Mouse (Mus musculus) adrenal gland, postnatal 14 days (tissue): ENCODE measurements around the gene Nt5c3b. TPM values are rescaled to one million over a fixed set of nuclear protein-coding genes. Genes with fewer than 3 reads are reported as not detected.
A peak's percentile ranks its signal among the peaks of the same experiment; 100 is the strongest.

ENCODE experiments used
- DNase-seq: peaks from one replicate; pipeline ENCODE4 v3.0.0; 2021; ENCODE audit warnings: mixed read lengths
- microRNA-seq, 2 experiments: library from miRNA; unstranded; fragments of <30 nt; microRNA quantifications; one replicate each; pipeline ENCODE4 v1.2.0; 2021
- total RNA-seq: library from RNA; stranded (reverse); gene quantifications from 2 replicates; pipeline ENCODE4 v1.2.3, GENCODE M21; 2021

Nt5c3b gene
- total RNA-seq, 1 experiment from 2014 or later: 51.5 TPM

GRCm38 (mm10) chr11:100379311-100379710 is 62.3 kb downstream of the Nt5c3b start:
- no peak for DNase-seq

- no peak for DNase-seq
Measured at GRCm38 (mm10) chr11:100378446-100378845, 63.2 kb downstream of the Nt5c3b start.

GRCm38 (mm10) chr11:100377989-100378388 is 63.6 kb downstream of the Nt5c3b start:
- no peak for DNase-seq

- peak; percentile 20 for DNase-seq
Measured at GRCm38 (mm10) chr11:100376746-100377389, 64.7 kb downstream of the Nt5c3b start.

GRCm38 (mm10) chr11:100376005-100376404 is 65.6 kb downstream of the Nt5c3b start:
- no peak for DNase-seq

- DNase-seq: no peak
Measured at GRCm38 (mm10) chr11:100375127-100375526, 66.5 kb downstream of the Nt5c3b start.

Small RNAs within 50 kb of the gene (microRNA-seq; reads per million reads assigned to microRNA genes)
- gene Gm27374: 0 reads per million in 2 experiments
- gene Mir7116: 1.1 to 2.1 reads per million in 2 experiments

Other genes with a start within 250 kb of the Nt5c3b start
- not detected in 2 replicates for gene Krt9, start 248.6 kb downstream of the Nt5c3b start, total RNA-seq
- gene Krt14, start 234.3 kb downstream of the Nt5c3b start, total RNA-seq: 0.38 and 0.41 TPM in 2 replicates
- not detected in 2 replicates for gene Krt16, start 192.9 kb downstream of the Nt5c3b start, total RNA-seq
- gene Krt17, start 180.8 kb downstream of the Nt5c3b start, total RNA-seq: not detected in 2 replicates
- gene Krt42, start 171.9 kb downstream of the Nt5c3b start, total RNA-seq: not detected in 2 replicates
- gene Eif1, start 121.9 kb downstream of the Nt5c3b start, total RNA-seq: 987 and 1,021 TPM in 2 replicates
- not detected in 2 replicates for gene Gast, start 107.4 kb downstream of the Nt5c3b start, total RNA-seq
- 50.1 and 54.0 TPM in 2 replicates for gene Hap1, start 85.7 kb downstream of the Nt5c3b start, total RNA-seq
- 101 and 102 TPM in 2 replicates for gene Jup, start 44.0 kb downstream of the Nt5c3b start, total RNA-seq
- gene P3h4, start 27.0 kb downstream of the Nt5c3b start, total RNA-seq: 25.8 and 26.7 TPM in 2 replicates
- 33.8 and 38.9 TPM in 2 replicates for gene Fkbp10, start 26.1 kb downstream of the Nt5c3b start, total RNA-seq
- gene Klhl10, start 109 bp upstream of the Nt5c3b start, total RNA-seq: 0.94 and 1.5 TPM in 2 replicates
- gene Klhl11, start 30.9 kb upstream of the Nt5c3b start, total RNA-seq: 42.9 and 44.2 TPM in 2 replicates
- 805 and 809 TPM in 2 replicates for gene Acly, start 86.2 kb upstream of the Nt5c3b start, total RNA-seq
- gene Ttc25, start 103.8 kb upstream of the Nt5c3b start, total RNA-seq: 1.3 TPM in 2 replicates
- gene Cnp, start 133.1 kb upstream of the Nt5c3b start, total RNA-seq: 35.5 and 38.4 TPM in 2 replicates
- gene Nkiras2, start 177.4 kb upstream of the Nt5c3b start, total RNA-seq: 41.1 and 44.4 TPM in 2 replicates
- gene Dnajc7, start 178.4 kb upstream of the Nt5c3b start, total RNA-seq: 217 and 264 TPM in 2 replicates